Comparison of ENCODE assay signal across 7 mouse cellular contexts in genomic region chr9:123237739-123238138, GRCm38 (mm10). TPM values are rescaled to one million over a fixed set of nuclear protein-coding genes. Genes with fewer than 3 reads are reported as not detected.
DNase-seq lines count a peak whose midpoint lies in the region; ATAC-seq lines count a peak whose summit lies in the region.

No protein-coding gene starts in this region.

- H3K4me3 ChIP-seq in kidney, embryonic 15.5 days (replicated peaks) = no peak overlapping the region

- WGBS in kidney, embryonic 15.5 days = 47% methylated on average over 2 of the region's 2 CpGs

- ATAC-seq in kidney, embryonic 15.5 days (replicated peaks; ENCODE audit: low FRiP score) = peak; percentile 69

- DNase-seq in 3T3-L1 (ENCODE audit: low read depth, low spot score) = peak; percentile 80
- DNase-seq in CD4-positive helper T cell, adult 2 months (ENCODE audit: low read depth, low spot score) = peak; percentile 21
- peak; percentile 61 for DNase-seq in heart, adult 8-10 months (ENCODE audit: low spot score)
- peak; percentile 74 for DNase-seq in lung, postnatal 36 days
- DNase-seq in cerebellum, postnatal 10 days = no peak
- DNase-seq in B cell, adult 2 months = no peak

- H3K4me2 ChIP-seq in kidney, embryonic 15.5 days = no peak overlapping the region

- H3K4me1 ChIP-seq in kidney, embryonic 15.5 days = peaks cover 15% of the 10 kb centered on the region

- no peaks in the 10 kb centered on the region for H3K27me3 ChIP-seq in kidney, embryonic 15.5 days

- H3K9ac ChIP-seq in kidney, embryonic 15.5 days = no peak overlapping the region

- H3K27ac ChIP-seq in kidney, embryonic 15.5 days = peak overlapping the region; percentile 76

- no peaks in the 10 kb centered on the region for H3K36me3 ChIP-seq in kidney, embryonic 15.5 days

- H3K9me3 ChIP-seq in kidney, embryonic 15.5 days (replicated peaks) = no peaks in the 10 kb centered on the region

RNA-seq across cellular contexts. Expression of gene Cdcp1, which starts 21.9 kb away (rescaled TPM):
- under 1 TPM; 0.11 to 0.28 (median 0.20) TPM for total RNA-seq in heart, adult 8-10 months (2022)
- 7.5 and 7.7 TPM in 2 replicates for polyA plus RNA-seq in kidney, embryonic 15.5 days (2015; fragmentation: Nextera tagmentation; extraction: Ambion mirVana)

RNA-seq across cellular contexts. Expression of gene Tmem158, which starts 22.8 kb away (rescaled TPM):
- 1 to 10 TPM; 3.8 to 5.3 (median 4.5) TPM for total RNA-seq in heart, adult 8-10 months (2022)
- polyA plus RNA-seq in kidney, embryonic 15.5 days (2015; fragmentation: Nextera tagmentation; extraction: Ambion mirVana) = 7.2 and 8.8 TPM in 2 replicates

Comparison
In these comparisons a context has a peak if more than half of its experiments do, and no peak if none do; other contexts are left out.
1. DNase-seq: peak in 3T3-L1 (single experiment), CD4-positive helper T cell, adult 2 months (single experiment), heart, adult 8-10 months (single experiment) and lung, postnatal 36 days (single experiment); none in cerebellum, postnatal 10 days (0 of 2) and B cell, adult 2 months (0 of 2).